Mouse (Mus musculus) E14TG2a.4 (cell line): ENCODE measurements around the gene Ssh1.

Experiments used
- H3K27me3 ChIP-seq: 2 replicates; pipeline ENCODE4 v1.6.1; 2014; ENCODE audit warnings: low read length, control low read depth; ENCODE audit not compliant: insufficient read depth
- H3K36me3 ChIP-seq: 2 replicates; pipeline ENCODE4 v1.6.1; 2014; ENCODE audit warnings: low read length, control low read depth; ENCODE audit not compliant: insufficient read depth
- H3K4me1 ChIP-seq: replicated peaks from 2 replicates; pipeline ENCODE4 v1.6.1; 2014; ENCODE audit warnings: low read depth, low read length, control low read depth
- H3K4me3 ChIP-seq: replicated peaks from 2 replicates; pipeline ENCODE4 v1.5.1; 2014; ENCODE audit warnings: mild to moderate bottlenecking, low read length
- H3K9me3 ChIP-seq: 2 replicates; pipeline ENCODE4 v1.6.1; 2014; ENCODE audit warnings: low read length, control low read depth
- CTCF ChIP-seq: conservative IDR thresholded peaks from 2 replicates; pipeline ENCODE4 v1.5.1; 2014; ENCODE audit warnings: low read length
- NANOG ChIP-seq: IDR thresholded peaks from 2 replicates; pipeline ENCODE4 v1.6.1; 2014; ENCODE audit warnings: borderline replicate concordance, low read length, mixed read lengths
- POU5F1 ChIP-seq: IDR thresholded peaks from 2 replicates; pipeline ENCODE4 v1.6.1; 2014; ENCODE audit warnings: low read length, borderline replicate concordance

The Ssh1 gene

DNA sequence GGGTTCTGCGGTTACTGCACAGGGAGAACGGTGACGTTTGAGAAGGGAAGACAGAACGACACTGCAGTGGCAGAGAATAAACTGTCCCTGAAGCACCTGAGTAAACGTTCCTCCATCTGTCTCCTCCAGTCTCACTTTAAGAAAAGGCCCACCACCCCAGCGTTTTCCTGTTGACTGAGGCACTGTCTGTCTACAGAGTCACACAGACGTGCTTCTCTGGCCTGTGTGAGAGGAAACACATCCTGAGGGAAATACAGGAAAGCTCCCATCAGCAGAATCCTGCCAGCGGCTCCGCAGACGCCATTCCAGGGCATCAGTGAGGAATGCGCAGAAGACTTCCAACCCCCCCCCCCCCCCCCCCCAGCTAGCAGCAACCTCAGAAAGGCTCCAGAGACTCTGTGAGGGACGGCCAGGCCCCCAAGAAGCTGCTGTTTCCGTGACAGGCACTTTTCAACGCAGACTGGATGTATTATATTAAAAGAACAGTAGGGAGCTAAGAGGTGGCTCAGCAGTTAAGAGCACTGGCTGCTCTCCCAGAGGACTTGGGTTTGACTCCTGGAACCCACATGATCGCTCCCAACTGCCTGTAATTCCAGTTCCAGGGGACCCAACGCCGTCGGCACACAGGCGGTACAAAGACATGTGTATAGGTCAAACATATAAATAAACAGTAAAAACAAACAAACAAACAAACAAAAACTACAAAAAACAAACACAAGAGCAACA, 104.3 kb downstream of the Ssh1 start:
- Histone ChIP-seq H3K9me3 (no peaks in the 10 kb centered on the region), H3K36me3 (peaks cover 17% of the 10 kb centered on the region; the same call in 1 of the 2 replicates), H3K27me3 (no peaks in the 10 kb centered on the region), H3K4me3 (peak overlapping the region; percentile 26), H3K4me1 (peaks cover 73% of the 10 kb centered on the region)
- TF ChIP-seq NANOG (no peak), CTCF (no peak), POU5F1 (no peak)

DNA sequence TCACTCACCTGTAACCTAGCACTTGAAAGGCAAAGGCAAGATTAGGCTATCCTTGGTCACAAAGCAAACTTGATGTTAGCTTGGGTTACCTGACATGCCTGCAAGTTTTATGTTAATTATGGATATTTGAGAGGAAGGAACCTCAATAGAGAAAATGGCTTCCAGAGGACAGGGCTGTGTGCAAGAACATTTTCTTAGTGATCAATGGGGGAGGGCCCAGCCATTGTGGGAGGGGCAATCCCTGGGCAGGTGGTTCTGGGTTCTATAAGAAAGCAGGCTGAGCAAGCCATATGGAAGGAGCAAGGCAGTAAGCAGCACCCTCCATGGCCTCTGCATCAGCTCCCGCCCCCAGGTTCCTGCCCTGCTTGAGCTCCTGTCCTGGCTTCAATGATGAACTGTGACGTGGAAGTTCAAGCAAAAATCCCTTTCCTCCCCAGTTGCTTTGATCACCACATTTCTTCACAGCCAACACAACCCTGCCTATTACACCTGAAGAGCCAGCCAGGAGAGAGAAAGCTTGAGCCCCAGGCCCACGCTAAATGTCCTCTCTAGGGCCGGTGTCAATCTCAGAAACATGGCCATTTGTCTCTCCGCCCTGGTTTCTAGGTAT, 105.4 kb downstream of the Ssh1 start:
- no peaks in the 10 kb centered on the region for H3K9me3 ChIP-seq
- peaks cover 15% of the 10 kb centered on the region for H3K36me3 ChIP-seq
- H3K4me3 ChIP-seq, result peak overlapping the region; percentile 26
- H3K4me1 ChIP-seq, result peaks cover 82% of the 10 kb centered on the region
- TF ChIP-seq CTCF, result no peak
- TF ChIP-seq NANOG, result no peak
- no peak for TF ChIP-seq POU5F1
- H3K27me3 ChIP-seq, result no peaks in the 10 kb centered on the region

DNA sequence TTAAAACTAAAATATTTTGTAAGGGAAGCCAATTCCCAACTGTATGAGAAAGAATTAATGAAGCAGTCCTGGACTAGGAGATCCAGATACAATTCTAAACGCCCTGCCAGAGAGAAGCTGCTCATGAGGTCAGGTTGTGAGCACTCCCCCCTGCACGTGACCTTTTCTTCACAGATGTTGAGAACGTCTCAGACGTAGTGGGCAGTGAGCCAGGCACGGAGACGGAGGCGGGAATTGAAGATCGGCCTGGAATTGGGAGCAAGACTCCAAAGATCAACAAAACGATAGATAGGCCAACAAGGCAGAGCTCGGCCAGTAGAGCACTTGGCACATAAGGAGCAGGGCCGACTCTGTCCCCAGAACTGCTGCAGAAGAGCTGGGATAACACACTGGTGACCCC, 106.6 kb downstream of the Ssh1 start:
- Histone ChIP-seq H3K27me3 (no peaks in the 10 kb centered on the region), H3K9me3 (no peaks in the 10 kb centered on the region), H3K36me3 (peaks cover 20% of the 10 kb centered on the region), H3K4me1 (peaks cover 94% of the 10 kb centered on the region), H3K4me3 (no peak overlapping the region)
- TF ChIP-seq CTCF (no peak), NANOG (no peak), POU5F1 (no peak)
